ENCODE assay signal across 22 mouse cellular contexts in the genomic region with DNA sequence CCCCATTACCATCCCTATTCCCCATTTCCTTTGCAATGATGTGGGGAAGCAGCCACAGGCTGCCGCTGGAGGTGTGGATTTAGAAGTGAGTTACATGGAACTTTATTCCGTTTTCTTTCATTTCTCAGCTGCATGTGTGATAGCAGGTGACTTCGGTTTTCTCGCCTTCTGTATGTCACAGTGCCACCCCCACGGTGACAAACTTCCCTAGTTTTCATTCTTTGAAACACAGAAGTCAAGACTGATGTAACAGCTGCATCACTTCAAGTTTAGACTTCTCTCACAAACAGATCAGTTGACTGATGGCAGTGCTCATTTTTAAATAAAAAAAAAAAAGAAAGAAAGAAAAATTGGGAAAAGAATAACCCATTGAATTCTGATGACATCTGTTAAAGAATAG.
DNase-seq lines count a peak whose midpoint lies in the region; ATAC-seq and TF ChIP-seq lines count a peak whose summit lies in the region.
"Had no signal": no experiment of that assay in that cellular context is flagged by ENCODE, and none has a peak within 500 bp of the region (broad histone marks: within the 10 kb centered on the region; RNA-seq: fewer than 3 reads in every experiment).

No protein-coding gene starts in this region.

- no peaks in the 10 kb centered on the region for H3K36me3 ChIP-seq in forebrain, embryonic 15.5 days
- H3K36me3 ChIP-seq in forebrain, embryonic 14.5 days (ENCODE audit: control insufficient read depth, insufficient read depth, low read length): no peaks in the 10 kb centered on the region
- H3K36me3 ChIP-seq: embryonic facial prominence, embryonic 10.5 days; limb, embryonic 10.5 days had no signal

- no peak for ATAC-seq in forebrain, embryonic 15.5 days (replicated peaks)
- ATAC-seq in forebrain, embryonic 14.5 days: no peak
- ATAC-seq: inflammation-experienced regulatory T-cells, adult 6 months; lung, postnatal 0 days had no signal

- no peaks in the 10 kb centered on the region for H3K9me3 ChIP-seq in forebrain, embryonic 15.5 days
- H3K9me3 ChIP-seq in forebrain, embryonic 14.5 days (replicated peaks; ENCODE audit: control insufficient read depth, low read length): no peaks in the 10 kb centered on the region
- H3K9me3 ChIP-seq: embryonic facial prominence, embryonic 10.5 days; heart, embryonic 13.5 days; limb, embryonic 10.5 days had no signal

- no peak overlapping the region for H3K4me3 ChIP-seq in forebrain, embryonic 15.5 days
- no peak overlapping the region for H3K4me3 ChIP-seq in forebrain, embryonic 14.5 days (ENCODE audit: low read depth, low read length)
- no peak overlapping the region for H3K4me3 ChIP-seq in left cerebral cortex, adult 2 months
- H3K4me3 ChIP-seq: embryonic facial prominence, embryonic 10.5 days; heart, embryonic 13.5 days; limb, embryonic 10.5 days had no signal

- WGBS in forebrain, embryonic 15.5 days: 82% methylated on average over 5 of the region's 5 CpGs
- WGBS in forebrain, embryonic 14.5 days: 84% methylated on average over 5 of the region's 5 CpGs

- intact Hi-C loops in left cerebral cortex, adult 2 months (cut with DNase I): no loop called here
- intact Hi-C loops in left cerebral cortex, postnatal 36 days (cut with DNase I): no loop called here

- no peaks in the 10 kb centered on the region for H3K27me3 ChIP-seq in forebrain, embryonic 15.5 days
- no peaks in the 10 kb centered on the region for H3K27me3 ChIP-seq in forebrain, embryonic 14.5 days (replicated peaks; ENCODE audit: control insufficient read depth, insufficient read depth, low read length)
- H3K27me3 ChIP-seq: heart, embryonic 13.5 days had no signal

- no peak overlapping the region for H3K9ac ChIP-seq in forebrain, embryonic 15.5 days (replicated peaks)
- H3K9ac ChIP-seq in forebrain, embryonic 14.5 days (ENCODE audit: low read length): no peak overlapping the region
- H3K9ac ChIP-seq: forebrain, postnatal 0 days; heart, embryonic 13.5 days; hindbrain, embryonic 14.5 days had no signal

- peaks cover 13% of the 10 kb centered on the region for H3K4me1 ChIP-seq in forebrain, embryonic 15.5 days
- H3K4me1 ChIP-seq in forebrain, embryonic 14.5 days (ENCODE audit: control insufficient read depth, insufficient read depth, low read length): peaks cover 2% of the 10 kb centered on the region; the same call in 1 of the 2 replicates

- TF ChIP-seq CTCF in left cerebral cortex, adult 2 months (IDR thresholded peaks at IDR 0.05): no peak

- peak overlapping the region; percentile 23; the same call in 1 of the 2 replicates for H3K27ac ChIP-seq in forebrain, embryonic 15.5 days (replicated peaks)
- H3K27ac ChIP-seq in forebrain, embryonic 14.5 days (ENCODE audit: low read depth, low read length): no peak overlapping the region
- H3K27ac ChIP-seq in left cerebral cortex, adult 2 months: peak overlapping the region; percentile 64; the same call in 1 of the 2 replicates
- H3K27ac ChIP-seq: embryonic facial prominence, embryonic 10.5 days; hindbrain, embryonic 14.5 days; kidney, postnatal 0 days; limb, embryonic 10.5 days had no signal

- no peak for DNase-seq in forebrain, embryonic 14.5 days (ENCODE audit: low spot score)
- DNase-seq in left cerebral cortex, adult 2 months (ENCODE audit: extremely low spot score in 1 of 2, low spot score in 2 of 2): no peak
- DNase-seq in left cerebral cortex, postnatal 36 days (ENCODE audit: low spot score in 2 of 2): no peak
- peak; percentile 21 to 29 for DNase-seq in right cerebral cortex, adult 2 months (ENCODE audit: low spot score in 2 of 2)
- no peak for DNase-seq in right cerebral cortex, postnatal 4 days
- DNase-seq in adipocyte (ENCODE audit: low spot score): no peak
- DNase-seq in kidney, postnatal 14 days: no peak
- DNase-seq: adrenal gland, adult 2 months; cerebellum, adult 11-12 months; cerebellum, postnatal 10 days; gastrocnemius, postnatal 10 days; kidney, adult 18-20 months had no signal

- H3K4me2 ChIP-seq in forebrain, embryonic 15.5 days (replicated peaks): no peak overlapping the region
- no peak overlapping the region for H3K4me2 ChIP-seq in forebrain, embryonic 14.5 days (ENCODE audit: low read length)
- H3K4me2 ChIP-seq: hindbrain, embryonic 14.5 days; midbrain, embryonic 11.5 days had no signal

Comparison
In these comparisons a context has a peak if more than half of its experiments do, and no peak if none do; other contexts are left out.
1. DNase-seq: peak in right cerebral cortex, adult 2 months (2 of 2); none in forebrain, embryonic 14.5 days (single experiment), left cerebral cortex, adult 2 months (0 of 2), left cerebral cortex, postnatal 36 days (0 of 2), right cerebral cortex, postnatal 4 days (single experiment), adipocyte (single experiment) and kidney, postnatal 14 days (single experiment).